Comparison of ENCODE assay signal across 8 mouse cellular contexts in genomic region chr3:97941440-97942259, GRCm38 (mm10). TPM values are rescaled to one million over a fixed set of nuclear protein-coding genes. Genes with fewer than 3 reads are reported as not detected.
DNase-seq lines count a peak whose midpoint lies in the region; ATAC-seq and TF ChIP-seq lines count a peak whose summit lies in the region.

No protein-coding gene starts in this region.

- no peak for ATAC-seq in erythroblast, adult 5-6 weeks (replicated peaks; ENCODE audit: low FRiP score, poor library complexity, severe bottlenecking)
- no peak for ATAC-seq in forebrain, postnatal 0 days
- peak; percentile 52 for ATAC-seq in liver, embryonic 13.5 days (ENCODE audit: low read depth)

- WGBS in forebrain, postnatal 0 days = 41% methylated on average over 11 of the region's 11 CpGs
- WGBS in liver, embryonic 13.5 days (ENCODE audit: insufficient replicate concordance) = 16% methylated on average over 11 of the region's 11 CpGs

- H3K4me2 ChIP-seq in forebrain, postnatal 0 days (ENCODE audit: low read depth) = peak overlapping the region; percentile 41
- peak overlapping the region; percentile 62 for H3K4me2 ChIP-seq in liver, embryonic 13.5 days

- peaks cover 45% of the 10 kb centered on the region for H3K4me1 ChIP-seq in erythroblast, embryonic 14.5 days (ENCODE audit: control insufficient read depth)
- peaks cover 21% of the 10 kb centered on the region for H3K4me1 ChIP-seq in forebrain, postnatal 0 days (ENCODE audit: insufficient read depth)
- H3K4me1 ChIP-seq in liver, embryonic 13.5 days (replicated peaks) = peaks cover 70% of the 10 kb centered on the region

- peak overlapping the region; percentile 48 for H3K4me3 ChIP-seq in erythroblast, embryonic 14.5 days (replicated peaks)
- no peak overlapping the region for H3K4me3 ChIP-seq in forebrain, postnatal 0 days (ENCODE audit: low read depth, low read length)
- peak overlapping the region; percentile 38 for H3K4me3 ChIP-seq in liver, embryonic 13.5 days (replicated peaks)

- no peak overlapping the region for H3K27ac ChIP-seq in forebrain, postnatal 0 days (ENCODE audit: low read depth, low read length)
- H3K27ac ChIP-seq in liver, embryonic 13.5 days = peak overlapping the region; percentile 80

- 0 out of 2 replicates have a peak overlapping the region, but pooled peaks have one; percentile 11 for H3K9ac ChIP-seq in forebrain, postnatal 0 days
- H3K9ac ChIP-seq in liver, embryonic 13.5 days = peak overlapping the region; percentile 61

- TF ChIP-seq CTCF in forebrain, postnatal 0 days (IDR thresholded peaks at IDR 0.05; ENCODE audit: low read depth) = no peak

- DNase-seq in 3T3-L1 (ENCODE audit: low read depth, low spot score) = peak; percentile 40
- no peak for DNase-seq in forebrain, postnatal 0 days
- DNase-seq in liver, embryonic 13.5 days = no peak
- no peak for DNase-seq in spleen, adult 18-20 months
- no peak for DNase-seq in urinary bladder, adult 2 months (ENCODE audit: low spot score)
- DNase-seq in adipocyte (ENCODE audit: low spot score) = no peak

- no peaks in the 10 kb centered on the region for H3K27me3 ChIP-seq in erythroblast, embryonic 14.5 days (ENCODE audit: control insufficient read depth)
- no peaks in the 10 kb centered on the region for H3K27me3 ChIP-seq in forebrain, postnatal 0 days (ENCODE audit: insufficient read depth, low read length)
- no peaks in the 10 kb centered on the region for H3K27me3 ChIP-seq in liver, embryonic 13.5 days

- no peaks in the 10 kb centered on the region for H3K36me3 ChIP-seq in erythroblast, embryonic 14.5 days (ENCODE audit: control insufficient read depth)
- H3K36me3 ChIP-seq in forebrain, postnatal 0 days (ENCODE audit: insufficient read depth) = no peaks in the 10 kb centered on the region
- H3K36me3 ChIP-seq in liver, embryonic 13.5 days = no peaks in the 10 kb centered on the region

- no peaks in the 10 kb centered on the region for H3K9me3 ChIP-seq in erythroblast, embryonic 14.5 days (ENCODE audit: control insufficient read depth, low read length)
- no peaks in the 10 kb centered on the region for H3K9me3 ChIP-seq in forebrain, postnatal 0 days (ENCODE audit: low read length)
- no peaks in the 10 kb centered on the region for H3K9me3 ChIP-seq in liver, embryonic 13.5 days (replicated peaks)

RNA-seq across cellular contexts. Expression of gene Sec22b, which starts 40.7 kb away (rescaled TPM):
- 2.4 and 4.3 TPM in 2 replicates for polyA plus RNA-seq in erythroblast, embryonic 14.5 days (2012)
- 25.1 and 26.5 TPM in 2 replicates for total RNA-seq in erythroblast, adult 5-6 weeks (2015; ENCODE audit: low replicate concordance)
- 13.8 and 15.6 TPM in 2 replicates for total RNA-seq in erythroblast, adult 5-6 weeks (2017; ENCODE audit: low replicate concordance)
- 71.3 and 73.9 TPM in 2 replicates for total RNA-seq in forebrain, postnatal 0 days (2014; rRNA removed)
- polyA plus RNA-seq in forebrain, postnatal 0 days (2015; fragmentation: Nextera tagmentation; extraction: Ambion mirVana) = 83.4 and 91.4 TPM in 2 replicates
- polyA plus RNA-seq in liver, embryonic 13.5 days (2015; fragmentation: Nextera tagmentation; extraction: Ambion mirVana) = 60.8 and 67.3 TPM in 2 replicates
- 75.0 and 84.5 TPM in 2 replicates for polyA plus RNA-seq in urinary bladder, adult 2 months (2012; rRNA removed)

RNA-seq across cellular contexts. Expression of gene Pde4dip, which starts 53.1 kb away (rescaled TPM):
- polyA plus RNA-seq in erythroblast, embryonic 14.5 days (2012) = 0.01 TPM in 1 of 2 replicates, not detected in the other
- 1.0 and 2.9 TPM in 2 replicates for total RNA-seq in erythroblast, adult 5-6 weeks (2015; ENCODE audit: low replicate concordance)
- 1.4 and 4.6 TPM in 2 replicates for total RNA-seq in erythroblast, adult 5-6 weeks (2017; ENCODE audit: low replicate concordance)
- total RNA-seq in forebrain, postnatal 0 days (2014; rRNA removed) = 92.8 and 118 TPM in 2 replicates
- 40.6 and 53.1 TPM in 2 replicates for polyA plus RNA-seq in forebrain, postnatal 0 days (2015; fragmentation: Nextera tagmentation; extraction: Ambion mirVana)
- 5.8 and 7.5 TPM in 2 replicates for polyA plus RNA-seq in liver, embryonic 13.5 days (2015; fragmentation: Nextera tagmentation; extraction: Ambion mirVana)
- polyA plus RNA-seq in urinary bladder, adult 2 months (2012; rRNA removed) = 31.3 and 41.1 TPM in 2 replicates

Comparison
In these comparisons a context has a peak if more than half of its experiments do, and no peak if none do; other contexts are left out.
1. RNA of gene Sec22b, which starts 40.7 kb away (polyA plus RNA-seq): 83.4 to 91.4 TPM in forebrain, postnatal 0 days, 75.0 to 84.5 TPM in urinary bladder, adult 2 months and 60.8 to 67.3 TPM in liver, embryonic 13.5 days; 2.4 to 4.3 TPM in erythroblast, embryonic 14.5 days; every median in the first group is over 10 times any median in the second.